Mouse (Mus musculus) stomach, postnatal 0 days (tissue): ENCODE results near the gene Slc25a23.

Experiments used
- CTCF ChIP-seq: IDR thresholded peaks from 2 replicates; pipeline ENCODE4 v1.5.1; 2016; ENCODE audit warnings: antibody characterized with exemption, low read depth, mild to moderate bottlenecking, moderate library complexity
- EP300 ChIP-seq: optimal IDR thresholded peaks from 2 replicates; pipeline ENCODE3; 2016; ENCODE audit warnings: antibody characterized with exemption

GRCm38 (mm10) chr17:56995046-56995445, 64.6 kb downstream of the Slc25a23 start:
- TF ChIP-seq CTCF, result no peak
- TF ChIP-seq EP300, result no peak
